In the genomic region with DNA sequence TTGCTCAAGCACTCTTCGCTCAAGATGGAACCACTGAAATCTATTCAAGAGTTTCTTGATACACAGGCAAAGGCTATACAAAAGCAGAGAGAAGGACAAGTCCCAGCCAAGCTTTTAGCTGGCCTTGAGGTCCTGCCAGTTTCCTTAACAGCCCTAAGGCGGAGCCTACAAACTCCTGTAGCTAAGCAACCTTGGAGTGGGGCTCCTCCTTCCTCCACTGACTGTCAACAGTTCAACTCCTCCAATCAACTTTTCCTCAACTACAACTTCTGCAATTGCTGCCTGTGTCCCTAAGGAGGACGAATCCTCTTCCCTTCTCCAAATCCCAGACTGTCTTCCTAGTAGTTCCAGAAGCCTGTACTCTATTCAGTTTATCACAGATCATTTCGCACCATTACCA, we compare ENCODE assay signal across 7 mouse cellular contexts. TPM values are rescaled to one million over a fixed set of nuclear protein-coding genes. Genes with fewer than 3 reads are reported as not detected.
DNase-seq lines count a peak whose midpoint lies in the region; ATAC-seq and TF ChIP-seq lines count a peak whose summit lies in the region.

No protein-coding gene starts in this region.

- peaks cover 43% of the 10 kb centered on the region for H3K79me2 ChIP-seq in C2C12 (ENCODE audit: control insufficient read depth, insufficient read depth)

- H3K36me3 ChIP-seq in C2C12 (ENCODE audit: control insufficient read depth, insufficient read depth) (peaks cover 3% of the 10 kb centered on the region), G1E (replicated peaks) (peaks cover 44% of the 10 kb centered on the region)
- H3K36me3 ChIP-seq in embryonic facial prominence, embryonic 10.5 days (replicated peaks): peaks cover 14% of the 10 kb centered on the region
- no peaks in the 10 kb centered on the region for H3K36me3 ChIP-seq in kidney, adult 2 months (ENCODE audit: control insufficient read depth, insufficient read depth, low read length)
- H3K36me3 ChIP-seq in lung, embryonic 15.5 days: no peaks in the 10 kb centered on the region

- H3K4me3 ChIP-seq in C2C12 (ENCODE audit: insufficient read depth, poor library complexity, severe bottlenecking) (peak overlapping the region; percentile 56), G1E (ENCODE audit: low read depth, low read length) (peak overlapping the region; percentile 93)
- H3K4me3 ChIP-seq in embryonic facial prominence, embryonic 10.5 days: peak overlapping the region; percentile 90
- H3K4me3 ChIP-seq in kidney, adult 2 months (ENCODE audit: insufficient read depth, low read depth, low read length): peak overlapping the region; percentile 80
- peak overlapping the region; percentile 93 for H3K4me3 ChIP-seq in lung, embryonic 15.5 days

- peak; percentile 52 for DNase-seq in G1E (ENCODE audit: low spot score)
- DNase-seq in embryonic facial prominence, embryonic 10.5 days (ENCODE audit: low spot score): no peak
- DNase-seq in heart, adult 9 months (ENCODE audit: low spot score in 2 of 2): peak; percentile 71 to 76
- peak; percentile 86 for DNase-seq in kidney, adult 2 months
- peak; percentile 62 for DNase-seq in ovary, postnatal 36 days (ENCODE audit: low spot score)

- ATAC-seq in G1E (ENCODE audit: extremely low read depth, insufficient number of reproducible peaks, low FRiP score, poor library complexity, severe bottlenecking): peak; percentile 85
- no peak for ATAC-seq in lung, embryonic 15.5 days (ENCODE audit: borderline replicate concordance, extremely low read depth, low FRiP score, low TSS enrichment)

- H3K27me3 ChIP-seq in C2C12 (ENCODE audit: control insufficient read depth, insufficient read depth, insufficient read length) (no peaks in the 10 kb centered on the region), G1E (ENCODE audit: insufficient read depth, low read length) (peaks cover 16% of the 10 kb centered on the region)
- no peaks in the 10 kb centered on the region for H3K27me3 ChIP-seq in embryonic facial prominence, embryonic 10.5 days (replicated peaks; ENCODE audit: low read depth, poor library complexity, severe bottlenecking)
- no peaks in the 10 kb centered on the region for H3K27me3 ChIP-seq in kidney, adult 2 months (replicated peaks; ENCODE audit: control insufficient read depth, insufficient read depth, low read length)
- no peaks in the 10 kb centered on the region for H3K27me3 ChIP-seq in lung, embryonic 15.5 days

- 54% methylated on average over 4 of the region's 4 CpGs for WGBS in embryonic facial prominence, embryonic 10.5 days
- 35% methylated on average over 4 of the region's 4 CpGs for WGBS in kidney, adult 2 months
- WGBS in lung, embryonic 15.5 days: 41% methylated on average over 4 of the region's 4 CpGs

- peak overlapping the region; percentile 82 for H3K9ac ChIP-seq in lung, embryonic 15.5 days

- H3K9me3 ChIP-seq in G1E (replicated peaks): no peaks in the 10 kb centered on the region
- no peaks in the 10 kb centered on the region for H3K9me3 ChIP-seq in embryonic facial prominence, embryonic 10.5 days
- H3K9me3 ChIP-seq in lung, embryonic 15.5 days: no peaks in the 10 kb centered on the region

- peaks cover 10% of the 10 kb centered on the region for H3K79me3 ChIP-seq in C2C12 (ENCODE audit: low read depth)

- no peak overlapping the region for H3ac ChIP-seq in C2C12 (ENCODE audit: control insufficient read depth, insufficient read length, low read depth)

- peak overlapping the region; percentile 90; the same call in 1 of the 2 replicates for H3K27ac ChIP-seq in embryonic facial prominence, embryonic 10.5 days (replicated peaks)
- H3K27ac ChIP-seq in kidney, adult 2 months (ENCODE audit: insufficient read depth, low read depth, low read length): peak overlapping the region; percentile 72
- peak overlapping the region; percentile 77; the same call in 1 of the 2 replicates for H3K27ac ChIP-seq in lung, embryonic 15.5 days

- peaks cover 59% of the 10 kb centered on the region for H3K4me1 ChIP-seq in G1E (ENCODE audit: insufficient read depth, low read depth, low read length)
- H3K4me1 ChIP-seq in embryonic facial prominence, embryonic 10.5 days: peaks cover 16% of the 10 kb centered on the region
- peaks cover 6% of the 10 kb centered on the region for H3K4me1 ChIP-seq in kidney, adult 2 months (ENCODE audit: control insufficient read depth, insufficient read depth, low read length)
- peaks cover 35% of the 10 kb centered on the region for H3K4me1 ChIP-seq in lung, embryonic 15.5 days

- TF ChIP-seq CTCF in C2C12 (IDR thresholded peaks at IDR 0.05; ENCODE audit: control insufficient read depth, insufficient read depth, insufficient read length): no peak
- TF ChIP-seq CTCF in G1E (IDR thresholded peaks at IDR 0.05; ENCODE audit: low read depth, low read length): no peak
- TF ChIP-seq CTCF in kidney, adult 2 months (conservative IDR thresholded peaks at IDR 0.05; ENCODE audit: insufficient read depth, insufficient read length, low read depth, low read length): no peak

- H3K4me2 ChIP-seq in lung, embryonic 15.5 days: peak overlapping the region; percentile 91

- TF ChIP-seq POLR2A in kidney, adult 2 months (IDR thresholded peaks at IDR 0.05; ENCODE audit: low read depth, low read length): no peak

TF ChIP-seq in C2C12, 6 proteins besides CTCF, POLR2A, EP300 and RAD21:
- TF ChIP-seq CEBPB (IDR thresholded peaks at IDR 0.05; ENCODE audit: low read depth) (no peak), USF1 (IDR thresholded peaks at IDR 0.05; ENCODE audit: low read depth) (no peak), FOSL1 (IDR thresholded peaks at IDR 0.05; ENCODE audit: insufficient read depth, low read length, poor library complexity, severe bottlenecking) (no peak)

RNA-seq across cellular contexts. Expression of a gene that starts 36.4 kb away (rescaled TPM):
- polyA plus RNA-seq in C2C12 (2012; fragmentation: generic; extraction: Trizol) (5.3 TPM), G1E (2012) (4.2 and 4.8 TPM in 2 replicates)
- total RNA-seq in G1E (2014; fragmentation: Nextera tagmentation) (31.0 and 31.1 TPM in 2 replicates), G1E (2017) (31.0 and 33.3 TPM in 2 replicates)
- polyA plus RNA-seq in embryonic facial prominence, embryonic 10.5 days (2016; fragmentation: Nextera tagmentation; extraction: Ambion mirVana): 3.0 and 3.5 TPM in 2 replicates
- polyA plus RNA-seq in kidney, adult 2 months (2012; rRNA removed): 20.6 and 25.9 TPM in 2 replicates
- 3.9 and 4.5 TPM in 2 replicates for polyA plus RNA-seq in lung, embryonic 15.5 days (2015; fragmentation: Nextera tagmentation; extraction: Ambion mirVana)
